Mouse (Mus musculus) embryonic facial prominence, embryonic 11.5 days (tissue): ENCODE measurements around the gene Atxn1. TPM values are rescaled to one million over a fixed set of nuclear protein-coding genes. Genes with fewer than 3 reads are reported as not detected.

Source experiments
- ATAC-seq: fragments of 200-750 bp; cut with Nextera tagmentation; replicated peaks from 2 replicates; pipeline ENCODE4 v1.8.0; 2017; ENCODE audit warnings: low read depth; ENCODE audit not compliant: insufficient number of reproducible peaks, low FRiP score, low TSS enrichment
- DNase-seq: peaks from one replicate; pipeline ENCODE4 v3.0.0-alpha.2; 2015; ENCODE audit warnings: low spot score
- H3K27ac ChIP-seq: fragments of 300-500 bp; sonication (generic); replicated peaks from 2 replicates; pipeline ENCODE4 v1.5.1; 2014; ENCODE audit warnings: mild to moderate bottlenecking, low read depth, low read length, control low read depth
- H3K27me3 ChIP-seq: fragments of 300-500 bp; sonication (generic); 2 replicates; pipeline ENCODE4 v1.6.1; 2014; ENCODE audit warnings: mild to moderate bottlenecking, low read length, moderate library complexity, mixed read lengths; ENCODE audit not compliant: control insufficient read depth, insufficient read depth
- H3K36me3 ChIP-seq: fragments of 300-500 bp; sonication (generic); replicated peaks from 2 replicates; pipeline ENCODE4 v1.6.1; 2014; ENCODE audit warnings: low read depth, mild to moderate bottlenecking, low read length, moderate library complexity, mixed read lengths; ENCODE audit not compliant: control insufficient read depth, insufficient read depth
- H3K4me1 ChIP-seq: fragments of 300-500 bp; sonication (generic); 2 replicates; pipeline ENCODE4 v1.6.1; 2014; ENCODE audit warnings: low read length, mixed read lengths; ENCODE audit not compliant: control insufficient read depth, insufficient read depth
- H3K4me2 ChIP-seq: fragments of 300-500 bp; sonication (generic); 2 replicates; pipeline ENCODE4 v1.6.1; 2014; ENCODE audit warnings: low read depth, mild to moderate bottlenecking, control low read depth, low read length, moderate library complexity
- H3K4me3 ChIP-seq: fragments of 300-500 bp; sonication (generic); 2 replicates; pipeline ENCODE4 v1.5.1; 2014; ENCODE audit warnings: low read depth, low read length, control low read depth
- H3K9ac ChIP-seq: fragments of 300-500 bp; sonication (generic); replicated peaks from 2 replicates; pipeline ENCODE4 v1.6.1; 2014; ENCODE audit warnings: mild to moderate bottlenecking, control low read depth, low read length
- H3K9me3 ChIP-seq: fragments of 300-500 bp; sonication (generic); replicated peaks from 2 replicates; pipeline ENCODE4 v1.6.1; 2016; ENCODE audit warnings: mild to moderate bottlenecking, low read length, inconsistent platforms, mixed read lengths; ENCODE audit not compliant: control insufficient read depth
- WGBS: fragments of 180-500 bp; shearing (Covaris S2); extraction: QIAGEN DNeasy Blood & Tissue Kit; methylation state at CpG from one replicate; pipeline ENCODE4 v1.1.7; 2014; 5-methylcytosine and 5-hydroxymethylcytosine counted together
- polyA plus RNA-seq: library from polyadenylated mRNA; unstranded; fragments of >200 nt; fragmentation: Nextera tagmentation; extraction: Ambion mirVana; gene quantifications from 2 replicates; pipeline ENCODE4 v1.2.1, GENCODE M21; 2014

Gene Atxn1
- polyA plus RNA-seq, 1 experiment from 2014 or later: 1.3 TPM

DNA sequence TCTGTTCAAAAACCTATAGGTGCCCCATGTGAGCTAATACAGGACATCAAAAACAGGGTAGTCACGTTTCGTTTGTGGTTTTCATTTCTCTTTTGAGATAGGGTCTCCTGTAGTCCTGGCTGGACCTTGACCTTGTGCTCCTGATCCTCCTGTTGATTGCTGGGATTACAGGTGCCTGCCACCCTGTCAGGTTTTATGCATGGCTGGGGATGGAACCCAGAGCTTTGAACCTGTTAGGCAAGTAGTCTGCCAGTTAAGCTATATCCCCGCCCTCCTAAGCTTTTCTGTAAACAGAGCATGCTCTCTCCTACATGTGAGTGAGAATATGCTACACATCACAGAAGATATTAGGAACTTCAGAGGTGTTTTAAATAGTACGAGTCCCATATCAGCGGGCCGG lies 361.2 kb downstream of the Atxn1 start:
- no peak for DNase-seq
- Histone ChIP-seq H3K27me3 (no peaks in the 10 kb centered on the region), H3K4me2 (no peak overlapping the region), H3K4me1 (no peaks in the 10 kb centered on the region), H3K9me3 (no peaks in the 10 kb centered on the region), H3K36me3 (no peaks in the 10 kb centered on the region), H3K27ac (no peak overlapping the region), H3K4me3 (no peak overlapping the region), H3K9ac (no peak overlapping the region)
- WGBS: 86% methylated on average over 6 of the region's 6 CpGs
- ATAC-seq: no peak

DNA sequence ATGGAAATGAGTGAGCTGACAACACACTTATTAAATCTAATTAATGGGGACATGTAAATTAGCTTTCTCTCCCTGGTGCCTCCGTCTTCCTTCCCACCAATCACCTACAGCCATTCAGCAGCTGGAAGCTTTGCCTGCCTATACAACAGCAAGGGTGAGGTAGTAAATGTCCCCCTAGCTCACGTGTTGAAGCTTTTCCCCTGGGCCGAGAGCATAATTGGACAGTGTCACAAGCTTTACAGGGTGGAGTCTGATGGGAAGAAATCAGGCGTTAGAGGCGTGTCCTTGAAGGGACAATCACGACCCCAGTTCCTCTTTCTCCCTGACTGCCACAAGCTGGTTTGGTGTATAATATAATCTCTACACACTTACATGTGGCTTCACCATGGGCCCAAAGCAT lies 364.4 kb downstream of the Atxn1 start:
- no peak overlapping the region for H3K4me2 ChIP-seq
- no peak for ATAC-seq

DNA sequence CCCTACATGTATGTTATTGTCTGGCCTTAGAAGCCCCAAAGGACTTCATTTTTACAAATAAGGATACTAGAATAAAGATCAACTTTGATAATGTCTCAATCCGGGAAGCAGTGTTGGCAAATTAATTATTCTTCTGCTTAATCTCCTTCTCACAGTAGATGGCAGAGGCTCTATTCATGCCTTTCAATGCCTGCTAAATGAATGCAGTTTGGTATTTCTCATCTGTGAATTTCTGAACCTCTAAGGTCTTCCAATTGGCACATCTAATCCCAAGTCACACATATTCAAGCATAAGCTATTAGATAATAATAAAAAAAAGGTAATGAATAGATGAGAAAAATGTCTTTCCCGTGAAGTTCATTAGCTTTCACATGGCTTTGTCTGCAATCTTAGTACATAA lies 365.0 kb downstream of the Atxn1 start:
- H3K27me3 ChIP-seq: no peaks in the 10 kb centered on the region
- DNase-seq (no peak), ATAC-seq (no peak)
- WGBS: 81% methylated on average over 2 of the region's 2 CpGs
- no peak overlapping the region for H3K4me3 ChIP-seq
- H3K36me3 ChIP-seq: no peaks in the 10 kb centered on the region
- H3K27ac ChIP-seq: no peak overlapping the region
- no peaks in the 10 kb centered on the region for H3K9me3 ChIP-seq
- H3K4me1 ChIP-seq: no peaks in the 10 kb centered on the region
- no peak overlapping the region for H3K4me2 ChIP-seq
- H3K9ac ChIP-seq: no peak overlapping the region

More for the DNA sequence above, 364.4 kb downstream of the Atxn1 start:
- H3K27ac ChIP-seq: no peak overlapping the region
- H3K9me3 ChIP-seq: no peaks in the 10 kb centered on the region
- H3K4me1 ChIP-seq: no peaks in the 10 kb centered on the region
- H3K36me3 ChIP-seq: no peaks in the 10 kb centered on the region
- no peak overlapping the region for H3K4me3 ChIP-seq
- WGBS: 60% methylated on average over 6 of the region's 6 CpGs
- H3K9ac ChIP-seq: no peak overlapping the region
- DNase-seq: no peak
- H3K27me3 ChIP-seq: no peaks in the 10 kb centered on the region

DNA sequence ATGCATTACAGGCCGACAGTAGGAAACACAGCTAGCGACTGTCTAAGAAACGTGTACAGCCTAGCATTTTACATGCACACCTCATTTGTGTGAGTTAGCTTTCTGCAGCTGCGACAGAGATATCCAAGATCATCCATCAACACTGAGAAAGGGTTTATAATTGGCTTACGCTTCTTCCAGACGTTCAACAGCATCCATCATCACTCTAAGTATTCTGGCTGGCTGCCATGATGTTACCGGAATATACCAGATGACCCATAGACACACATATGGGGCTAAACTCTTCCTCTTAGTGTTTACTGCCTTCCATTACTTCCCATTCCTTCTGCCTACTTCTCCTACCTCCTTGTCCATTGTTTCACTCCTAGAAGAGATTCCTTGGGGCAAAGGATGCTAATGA lies 369.4 kb downstream of the Atxn1 start:
- DNase-seq (no peak), ATAC-seq (no peak)
- Histone ChIP-seq H3K4me3 (no peak overlapping the region), H3K4me2 (no peak overlapping the region), H3K27ac (no peak overlapping the region), H3K27me3 (no peaks in the 10 kb centered on the region), H3K36me3 (no peaks in the 10 kb centered on the region), H3K9me3 (no peaks in the 10 kb centered on the region), H3K4me1 (no peaks in the 10 kb centered on the region), H3K9ac (no peak overlapping the region)
- whole genome bisulfite sequencing: 84% methylated on average over 7 of the region's 7 CpGs

DNA sequence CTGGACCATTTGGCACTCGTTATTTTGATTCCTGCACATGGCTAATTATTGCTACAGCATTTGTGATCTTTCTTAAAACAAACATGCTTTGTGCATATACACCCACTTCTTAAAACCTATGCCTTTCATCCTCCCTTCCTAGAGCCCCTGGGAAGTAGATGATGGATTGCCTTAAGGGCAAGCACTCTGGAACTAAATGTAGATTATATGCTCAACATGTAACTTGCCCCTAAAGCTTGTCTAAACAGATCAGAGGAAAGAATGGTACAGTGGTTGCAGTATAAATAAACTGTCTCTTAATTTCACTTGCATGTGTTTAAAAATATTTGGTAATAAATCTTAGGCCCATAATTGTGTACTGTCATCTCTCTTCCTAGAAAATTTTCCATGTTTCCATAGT lies 370.9 kb downstream of the Atxn1 start:
- no peak overlapping the region for H3K4me2 ChIP-seq
- H3K36me3 ChIP-seq: no peaks in the 10 kb centered on the region
- H3K27ac ChIP-seq: no peak overlapping the region
- WGBS: 72% methylated on average over 1 of the region's 1 CpGs
- H3K4me1 ChIP-seq: no peaks in the 10 kb centered on the region
- no peak for DNase-seq
- no peak overlapping the region for H3K9ac ChIP-seq
- no peak for ATAC-seq
- H3K4me3 ChIP-seq: no peak overlapping the region
- no peaks in the 10 kb centered on the region for H3K9me3 ChIP-seq
- H3K27me3 ChIP-seq: no peaks in the 10 kb centered on the region

DNA sequence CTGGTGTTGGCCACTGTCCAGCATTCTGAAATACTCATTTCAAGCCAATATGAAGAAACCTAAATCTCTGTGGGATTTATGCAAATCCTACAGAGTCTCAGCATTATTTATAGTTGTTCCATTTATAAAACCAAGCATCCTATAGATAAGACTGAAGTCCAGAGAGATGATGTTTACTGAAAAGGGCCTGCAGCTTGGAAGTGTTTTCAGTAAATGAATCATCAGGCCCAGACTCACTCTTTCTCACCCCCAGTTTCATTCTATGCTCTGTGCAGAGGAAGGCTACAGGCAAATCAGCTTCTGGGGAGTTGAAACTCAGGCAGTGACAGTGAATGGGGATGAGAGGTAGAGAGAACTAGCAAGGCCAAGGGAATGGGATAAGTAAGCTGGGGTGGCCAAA lies 373.9 kb downstream of the Atxn1 start:
- Histone ChIP-seq H3K4me3 (no peak overlapping the region), H3K4me2 (no peak overlapping the region)
- ATAC-seq: no peak

DNA sequence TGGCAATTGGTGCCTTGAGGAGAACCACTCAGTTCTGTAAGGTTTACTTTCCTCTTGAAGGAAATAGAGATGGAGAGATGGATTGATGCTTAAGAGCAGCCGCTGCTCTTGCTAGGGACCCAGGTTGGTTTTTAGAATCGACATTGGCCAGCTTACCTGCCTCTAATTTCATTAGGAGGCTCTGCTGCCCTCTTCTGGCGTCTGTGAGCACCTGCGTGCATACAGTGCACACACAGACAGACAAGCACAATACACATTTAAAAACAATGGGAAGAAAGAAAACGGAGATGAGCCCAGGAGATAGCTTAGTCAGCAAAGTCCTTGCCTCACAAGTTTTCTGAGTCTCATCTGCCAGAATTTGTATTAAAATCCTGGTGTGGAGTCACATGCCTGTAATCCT lies 381.7 kb downstream of the Atxn1 start:
- no peak overlapping the region for H3K4me2 ChIP-seq
- 90% methylated on average over 5 of the region's 5 CpGs for WGBS
- no peaks in the 10 kb centered on the region for H3K36me3 ChIP-seq
- no peak overlapping the region for H3K27ac ChIP-seq
- H3K9me3 ChIP-seq: no peaks in the 10 kb centered on the region
- H3K4me3 ChIP-seq: no peak overlapping the region
- no peak for ATAC-seq
- H3K4me1 ChIP-seq: no peaks in the 10 kb centered on the region
- H3K27me3 ChIP-seq: no peaks in the 10 kb centered on the region
- H3K9ac ChIP-seq: no peak overlapping the region
- DNase-seq: no peak

More for the DNA sequence above, 373.9 kb downstream of the Atxn1 start:
- Histone ChIP-seq H3K27me3 (no peaks in the 10 kb centered on the region), H3K4me1 (no peaks in the 10 kb centered on the region), H3K9me3 (no peaks in the 10 kb centered on the region), H3K36me3 (no peaks in the 10 kb centered on the region), H3K9ac (no peak overlapping the region), H3K27ac (no peak overlapping the region)
- DNase-seq: no peak

DNA sequence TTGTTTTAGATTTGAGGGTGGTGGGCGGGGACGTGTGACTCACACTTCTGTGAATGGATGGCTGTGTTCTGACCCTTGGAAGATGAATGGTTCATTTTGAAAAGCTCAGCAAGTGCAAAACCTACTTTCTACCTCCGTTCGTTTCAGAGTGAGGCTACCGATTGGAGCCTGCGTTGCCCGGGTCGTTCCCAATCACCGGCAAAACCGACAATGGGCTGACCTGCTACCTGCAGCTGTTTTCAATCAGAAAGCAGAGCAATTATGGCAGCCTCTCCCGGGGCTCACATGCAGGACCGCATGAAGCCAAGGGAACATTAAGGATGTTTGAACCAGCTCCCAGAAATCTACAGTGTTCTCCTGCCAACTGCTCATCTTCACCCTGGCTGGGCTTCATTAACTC lies 382.5 kb downstream of the Atxn1 start:
- Histone ChIP-seq H3K4me3 (no peak overlapping the region), H3K27me3 (no peaks in the 10 kb centered on the region), H3K9ac (no peak overlapping the region), H3K4me2 (no peak overlapping the region), H3K27ac (no peak overlapping the region), H3K4me1 (no peaks in the 10 kb centered on the region), H3K9me3 (no peaks in the 10 kb centered on the region), H3K36me3 (no peaks in the 10 kb centered on the region)
- DNase-seq (peak; percentile 67), ATAC-seq (no peak)
- 49% methylated on average over 12 of the region's 12 CpGs for WGBS
